Mouse (Mus musculus): ENCODE measurements around the gene Fancg. TPM values are rescaled to one million over a fixed set of nuclear protein-coding genes. Genes with fewer than 3 reads are reported as not detected.

Fancg gene
- polyA plus RNA-seq, 1 experiment from 2014 or later, result 22.3 TPM

- H3K36me3 ChIP-seq, result peaks cover 57% of the 10 kb centered on the region
Observed at GRCm38 (mm10) chr4:43032501-43032900, 22.2 kb upstream of the Fancg start.

DNA sequence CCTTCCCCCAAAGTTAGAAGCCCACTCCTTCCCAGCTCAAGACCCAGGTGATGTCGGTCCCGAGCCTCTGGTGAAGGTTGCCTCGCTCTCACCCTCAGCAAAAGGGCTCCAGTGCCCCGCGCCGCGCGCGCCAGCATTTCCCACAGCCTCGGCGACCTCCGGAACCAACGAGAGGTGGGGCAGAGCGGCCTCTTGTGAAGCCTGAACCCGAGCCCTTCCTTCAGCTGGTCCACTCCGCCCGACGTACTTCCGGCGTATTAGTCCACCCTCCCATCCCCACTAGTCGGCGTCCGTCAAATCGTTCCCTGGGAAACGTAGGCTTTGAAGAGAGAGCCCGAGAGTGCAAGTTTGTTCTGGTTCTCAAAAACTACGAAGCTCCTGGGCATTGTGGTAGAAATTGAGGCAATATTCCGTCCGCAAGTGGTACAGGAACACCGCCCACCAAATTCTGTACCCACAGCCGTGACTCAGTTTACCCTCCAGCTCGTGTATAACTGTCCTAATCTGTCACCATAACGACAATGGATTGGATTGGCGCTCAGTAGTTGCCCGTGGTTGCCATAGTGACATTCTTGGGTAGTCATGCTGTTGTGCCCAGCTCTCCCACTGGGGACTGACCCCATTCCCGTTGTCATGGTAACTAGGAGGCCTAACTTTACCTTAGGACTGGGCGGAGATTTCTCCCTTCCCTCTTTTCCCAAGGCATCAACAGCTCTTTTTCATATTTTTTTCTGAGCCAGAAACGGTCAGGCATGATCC is 21.1 kb upstream of the Fancg start, which contains the start of gene Stoml2:
Gene Stoml2, minus strand, starts transcription at position 474 of the 759 bp plus-strand sequence.
- Histone ChIP-seq H3K4me1 (peaks cover 23% of the 10 kb centered on the region), H3K9ac (peak within 1 kb of the TSS; percentile 75), H3K4me3 (replicated peaks) (peak within 1 kb of the TSS; percentile 66), H3K9me3 (replicated peaks) (no peaks in the 10 kb centered on the region), H3K36me3 (peaks cover 67% of the 10 kb centered on the region), H3K4me2 (replicated peaks) (peak within 1 kb of the TSS; percentile 76), H3K27ac (replicated peaks) (peak within 1 kb of the TSS; percentile 87), H3K27me3 (no peaks in the 10 kb centered on the region)
- WGBS, result under 1% methylated on average over 38 of the region's 38 CpGs
- ATAC-seq (ENCODE audit: insufficient number of reproducible peaks, low FRiP score, low TSS enrichment, low read depth), result peak; percentile 93

More at GRCm38 (mm10) chr4:43032501-43032900, 22.2 kb upstream of the Fancg start:
- Histone ChIP-seq H3K4me3 (replicated peaks) (no peak overlapping the region), H3K9ac (no peak overlapping the region), H3K4me1 (peaks cover 23% of the 10 kb centered on the region), H3K9me3 (replicated peaks) (no peaks in the 10 kb centered on the region), H3K4me2 (replicated peaks) (no peak overlapping the region), H3K27ac (replicated peaks) (no peak overlapping the region), H3K27me3 (no peaks in the 10 kb centered on the region)
- 88% methylated on average over 1 of the region's 1 CpGs for WGBS
- ATAC-seq (ENCODE audit: insufficient number of reproducible peaks, low FRiP score, low TSS enrichment, low read depth), result no peak

- no peaks in the 10 kb centered on the region for H3K9me3 ChIP-seq (replicated peaks)
- peaks cover 61% of the 10 kb centered on the region for H3K36me3 ChIP-seq
- peak overlapping the region; percentile 87 for H3K27ac ChIP-seq (replicated peaks)
- peaks cover 23% of the 10 kb centered on the region for H3K4me1 ChIP-seq
- peak overlapping the region; percentile 66 for H3K4me3 ChIP-seq (replicated peaks)
- 1% methylated on average over 28 of the region's 28 CpGs for WGBS
- H3K27me3 ChIP-seq, result no peaks in the 10 kb centered on the region
- ATAC-seq (ENCODE audit: insufficient number of reproducible peaks, low FRiP score, low TSS enrichment, low read depth), result peak; percentile 58
- peak overlapping the region; percentile 76 for H3K4me2 ChIP-seq (replicated peaks)
- peak overlapping the region; percentile 75 for H3K9ac ChIP-seq
Observed at GRCm38 (mm10) chr4:43030780-43031230, 20.5 kb upstream of the Fancg start.

- H3K27ac ChIP-seq (replicated peaks), result peak overlapping the region; percentile 87; the same call in 1 of the 2 replicates
- H3K36me3 ChIP-seq, result peaks cover 57% of the 10 kb centered on the region
- 76% methylated on average over 9 of the region's 9 CpGs for WGBS
Observed at GRCm38 (mm10) chr4:43030352-43030751, 20.0 kb upstream of the Fancg start.

GRCm38 (mm10) chr4:43029749-43030148 is 19.4 kb upstream of the Fancg start:
- Histone ChIP-seq H3K4me3 (replicated peaks) (no peak overlapping the region), H3K4me2 (replicated peaks) (peak overlapping the region; percentile 76; the same call in 1 of the 2 replicates), H3K27ac (replicated peaks) (no peak overlapping the region), H3K9ac (peak overlapping the region; percentile 75; the same call in 1 of the 2 replicates), H3K36me3 (peaks cover 52% of the 10 kb centered on the region), H3K9me3 (replicated peaks) (no peaks in the 10 kb centered on the region), H3K27me3 (no peaks in the 10 kb centered on the region), H3K4me1 (peaks cover 28% of the 10 kb centered on the region)
- ATAC-seq (ENCODE audit: insufficient number of reproducible peaks, low FRiP score, low TSS enrichment, low read depth), result no peak
- WGBS, result 90% methylated on average over 9 of the region's 9 CpGs

More at GRCm38 (mm10) chr4:43030352-43030751, 20.0 kb upstream of the Fancg start:
- Histone ChIP-seq H3K4me3 (replicated peaks) (peak overlapping the region; percentile 66), H3K4me2 (replicated peaks) (peak overlapping the region; percentile 76), H3K9me3 (replicated peaks) (no peaks in the 10 kb centered on the region), H3K4me1 (peaks cover 23% of the 10 kb centered on the region), H3K9ac (peak overlapping the region; percentile 75), H3K27me3 (no peaks in the 10 kb centered on the region)
- ATAC-seq (ENCODE audit: insufficient number of reproducible peaks, low FRiP score, low TSS enrichment, low read depth), result no peak

GRCm38 (mm10) chr4:43029121-43029520 is 18.8 kb upstream of the Fancg start:
- H3K27ac ChIP-seq (replicated peaks), result no peak overlapping the region
- no peaks in the 10 kb centered on the region for H3K27me3 ChIP-seq
- no peak overlapping the region for H3K9ac ChIP-seq
- WGBS, result 91% methylated on average over 7 of the region's 7 CpGs
- H3K4me3 ChIP-seq (replicated peaks), result no peak overlapping the region
- H3K4me1 ChIP-seq, result peaks cover 34% of the 10 kb centered on the region
- no peak overlapping the region for H3K4me2 ChIP-seq (replicated peaks)
- peaks cover 47% of the 10 kb centered on the region for H3K36me3 ChIP-seq
- no peaks in the 10 kb centered on the region for H3K9me3 ChIP-seq (replicated peaks)
- no peak for ATAC-seq (ENCODE audit: insufficient number of reproducible peaks, low FRiP score, low TSS enrichment, low read depth)

DNA sequence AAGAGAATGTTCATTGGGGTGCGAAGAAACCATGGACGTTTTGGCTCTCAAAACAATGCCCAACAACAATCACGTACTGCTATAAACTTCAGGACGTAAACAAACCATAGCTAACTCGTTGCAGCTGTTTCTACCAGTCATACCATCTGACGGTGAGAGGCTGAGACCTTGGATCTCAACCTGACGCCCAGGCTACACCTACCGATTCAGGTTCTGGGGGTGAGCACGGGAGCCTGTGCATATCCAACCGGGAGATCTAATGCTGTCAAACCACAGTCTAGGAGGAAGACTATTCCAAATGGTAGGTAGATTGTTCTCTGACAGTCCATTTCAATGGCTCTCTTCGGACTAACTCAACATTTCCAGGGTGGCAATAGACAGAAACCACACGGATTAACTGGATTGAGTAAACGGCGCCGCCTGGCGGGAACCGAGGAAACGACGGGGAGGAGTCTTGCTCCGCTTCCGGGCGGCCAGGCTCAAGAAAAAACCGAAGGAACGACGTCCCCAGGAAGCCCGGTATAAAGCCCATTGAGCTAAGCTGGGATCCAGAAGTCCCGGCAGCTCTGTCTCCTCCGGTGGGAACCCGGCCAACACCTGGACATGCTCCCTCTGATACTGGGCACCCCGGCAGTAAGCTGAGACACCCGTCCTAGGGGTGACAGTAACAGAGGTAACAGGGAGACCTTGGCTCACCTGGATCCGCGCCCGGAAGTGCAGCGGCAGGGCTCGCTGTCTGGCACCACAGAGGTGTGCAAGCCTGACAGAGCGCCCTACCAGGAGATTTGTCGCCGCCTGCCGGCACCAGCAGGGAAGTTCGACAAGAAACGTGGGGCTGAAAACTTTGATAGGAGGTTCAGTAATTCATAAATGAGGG is 15.0 kb upstream of the Fancg start, which contains the start of gene Pigo:
Gene Pigo, minus strand, starts transcription at position 736 of the 877 bp plus-strand sequence.
- H3K4me2 ChIP-seq (replicated peaks), result peak within 1 kb of the TSS; percentile 72
- peaks cover 67% of the 10 kb centered on the region for H3K36me3 ChIP-seq
- H3K9me3 ChIP-seq (replicated peaks), result no peaks in the 10 kb centered on the region
- H3K27me3 ChIP-seq, result no peaks in the 10 kb centered on the region
- H3K9ac ChIP-seq, result peak within 1 kb of the TSS; percentile 28
- whole genome bisulfite sequencing, result 4% methylated on average over 42 of the region's 42 CpGs
- peak within 1 kb of the TSS; percentile 92 for H3K27ac ChIP-seq (replicated peaks)
- peak within 1 kb of the TSS; percentile 65 for H3K4me3 ChIP-seq (replicated peaks)
- ATAC-seq (ENCODE audit: insufficient number of reproducible peaks, low FRiP score, low TSS enrichment, low read depth), result peak; percentile 87
- peaks cover 23% of the 10 kb centered on the region for H3K4me1 ChIP-seq

- H3K36me3 ChIP-seq, result peaks cover 70% of the 10 kb centered on the region
- peak overlapping the region; percentile 65 for H3K4me3 ChIP-seq (replicated peaks)
- no peak for ATAC-seq (ENCODE audit: insufficient number of reproducible peaks, low FRiP score, low TSS enrichment, low read depth)
- H3K27me3 ChIP-seq, result no peaks in the 10 kb centered on the region
- peak overlapping the region; percentile 72 for H3K4me2 ChIP-seq (replicated peaks)
- H3K9me3 ChIP-seq (replicated peaks), result no peaks in the 10 kb centered on the region
- H3K27ac ChIP-seq (replicated peaks), result peak overlapping the region; percentile 92
- H3K9ac ChIP-seq, result peak overlapping the region; percentile 28
- H3K4me1 ChIP-seq, result peaks cover 16% of the 10 kb centered on the region
- WGBS, result 69% methylated on average over 14 of the region's 14 CpGs
Observed at GRCm38 (mm10) chr4:43024673-43025072, 14.4 kb upstream of the Fancg start.

GRCm38 (mm10) chr4:43021341-43021740 is 11.0 kb upstream of the Fancg start:
- no peak overlapping the region for H3K9ac ChIP-seq
- peaks cover 68% of the 10 kb centered on the region for H3K36me3 ChIP-seq
- WGBS, result 76% methylated on average over 17 of the region's 17 CpGs
- no peak overlapping the region for H3K4me3 ChIP-seq (replicated peaks)
- peaks cover 11% of the 10 kb centered on the region for H3K4me1 ChIP-seq
- ATAC-seq (ENCODE audit: insufficient number of reproducible peaks, low FRiP score, low TSS enrichment, low read depth), result no peak
- H3K9me3 ChIP-seq (replicated peaks), result no peaks in the 10 kb centered on the region
- H3K4me2 ChIP-seq (replicated peaks), result no peak overlapping the region
- no peak overlapping the region for H3K27ac ChIP-seq (replicated peaks)
- no peaks in the 10 kb centered on the region for H3K27me3 ChIP-seq

DNA sequence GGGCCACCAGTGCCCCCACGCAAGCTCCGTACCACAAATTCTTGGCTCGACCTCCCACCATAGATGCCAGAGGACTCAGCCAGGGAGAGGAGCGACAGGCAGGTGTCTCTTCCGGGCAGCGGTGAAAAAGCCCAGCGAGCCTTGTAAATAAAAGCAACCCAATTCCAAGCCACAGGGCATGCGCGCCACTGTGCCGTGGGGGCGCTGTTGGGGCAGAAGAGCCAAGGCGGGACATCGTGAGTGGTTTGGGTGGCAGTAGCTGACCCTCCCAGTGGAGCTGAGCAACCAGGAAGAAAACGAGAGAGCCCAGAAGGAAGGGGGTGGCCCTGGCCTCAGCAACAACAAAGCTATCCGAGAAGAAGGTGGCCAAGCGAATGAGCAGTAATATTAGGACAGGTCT is 10.6 kb upstream of the Fancg start:
- Histone ChIP-seq H3K4me1 (peaks cover 11% of the 10 kb centered on the region), H3K27me3 (no peaks in the 10 kb centered on the region), H3K27ac (replicated peaks) (no peak overlapping the region), H3K9ac (no peak overlapping the region), H3K4me3 (replicated peaks) (no peak overlapping the region), H3K9me3 (replicated peaks) (no peaks in the 10 kb centered on the region), H3K36me3 (peaks cover 73% of the 10 kb centered on the region), H3K4me2 (replicated peaks) (no peak overlapping the region)
- whole genome bisulfite sequencing, result 86% methylated on average over 16 of the region's 16 CpGs
- no peak for ATAC-seq (ENCODE audit: insufficient number of reproducible peaks, low FRiP score, low TSS enrichment, low read depth)

Measured in embryonic facial prominence, embryonic 15.5 days (tissue).